Mouse (Mus musculus) regulatory T cell (primary cell): ENCODE measurements at regions not wholly inside any gene's neighbourhood (a gene's known extent, or its start where the extent isn't known, plus 50 kb on each side); places are given as distances from the start of the nearest gene placed in this dataset.
"Not testable (repeated sequence)": the region's sequence is repeated elsewhere in the genome, so short reads cannot be mapped to it uniquely, and the experiment has no call there.

ENCODE experiments used
- in situ Hi-C: fragments of 300-600 bp; cut with MboI, MseI; formaldehyde crosslinking; loops from one replicate; pipeline ENCODE4 v1.15.1; 2025; ENCODE audit warnings: high pct_unique_total_duplicates

GRCm38 (mm10) chr15:93094202-93095135 lies 180.5 kb downstream of the Gxylt1 start:
- in situ Hi-C loops = loop anchor here (5.0 kb wide), 1 partner anchor 123 kb away; no protein-coding TSS in a partner anchor

- in situ Hi-C loops = loop anchor here (5.0 kb wide), 1 partner anchor 126 kb away; no protein-coding TSS in a partner anchor
Observed at GRCm38 (mm10) chr15:93091396-93091795, 183.6 kb downstream of the Gxylt1 start.

- in situ Hi-C loops = no loop called here
Observed at GRCm38 (mm10) chr15:93089347-93089746, 185.6 kb downstream of the Gxylt1 start.

GRCm38 (mm10) chr15:93084967-93085617 lies 189.9 kb downstream of the Gxylt1 start:
- in situ Hi-C loops = no loop called here

- in situ Hi-C loops = no loop called here
Observed at GRCm38 (mm10) chr15:93074070-93074469, 200.9 kb downstream of the Gxylt1 start.

GRCm38 (mm10) chr15:93062213-93063131 lies 212.5 kb downstream of the Gxylt1 start:
- in situ Hi-C loops = no loop called here

GRCm38 (mm10) chr15:93053471-93053870 lies 221.5 kb downstream of the Gxylt1 start:
- in situ Hi-C loops = no loop called here

- in situ Hi-C loops = no loop called here
Observed at GRCm38 (mm10) chr15:93027185-93027584, 247.8 kb downstream of the Gxylt1 start.

GRCm38 (mm10) chr15:93026456-93027078 lies 248.4 kb downstream of the Gxylt1 start:
- in situ Hi-C loops = no loop called here

GRCm38 (mm10) chr15:93025791-93026190 lies 249.2 kb downstream of the Gxylt1 start:
- in situ Hi-C loops = no loop called here

- in situ Hi-C loops = no loop called here
Observed at GRCm38 (mm10) chr15:93024171-93024570, 250.8 kb downstream of the Gxylt1 start.

GRCm38 (mm10) chr15:93011166-93011565 lies 263.8 kb downstream of the Gxylt1 start:
- in situ Hi-C loops = no loop called here

GRCm38 (mm10) chr15:93010629-93011028 lies 264.4 kb downstream of the Gxylt1 start:
- in situ Hi-C loops = no loop called here

- in situ Hi-C loops = no loop called here
Observed at GRCm38 (mm10) chr15:93005751-93006231, 269.2 kb downstream of the Gxylt1 start.

- in situ Hi-C loops = not testable (repeated sequence)
Observed at GRCm38 (mm10) chr15:93005186-93005585, 269.8 kb downstream of the Gxylt1 start.

- in situ Hi-C loops = no loop called here
Observed at GRCm38 (mm10) chr15:93004551-93004950, 270.4 kb downstream of the Gxylt1 start.

- in situ Hi-C loops = no loop called here
Observed at GRCm38 (mm10) chr15:93003233-93003632, 271.7 kb downstream of the Gxylt1 start.

GRCm38 (mm10) chr15:93002002-93002904 lies 272.7 kb downstream of the Gxylt1 start:
- in situ Hi-C loops = no loop called here

GRCm38 (mm10) chr15:93001346-93002001 lies 273.5 kb downstream of the Gxylt1 start:
- in situ Hi-C loops = no loop called here
